Mouse (Mus musculus) CH12.LX (cell line): Measurements from ENCODE around the gene Ugt1a10.
"Not testable (repeated sequence)": the region's sequence is repeated elsewhere in the genome, so short reads cannot be mapped to it uniquely, and the experiment has no call there.

Experiments
- CHD2 ChIP-seq: IDR thresholded peaks from 2 replicates; pipeline ENCODE4 v1.6.1; 2011; ENCODE audit warnings: low read length, improper control_type of control experiment
- CTCF ChIP-seq, 2 experiments: IDR thresholded peaks in 1 of 2; conservative IDR thresholded peaks in 1 of 2; 2 replicates each; pipeline ENCODE4 v1.5.1; 2011 to 2012; ENCODE audit warnings: low read depth in 2 of 2, low read length in 2 of 2, improper control_type of control experiment in 1 of 2, inconsistent platforms in 1 of 2, mild to moderate bottlenecking in 1 of 2, moderate library complexity in 1 of 2
- EP300 ChIP-seq: IDR thresholded peaks from 2 replicates; pipeline ENCODE4 v1.6.1; 2011; ENCODE audit warnings: low read length, improper control_type of control experiment
- IRF4 ChIP-seq: IDR thresholded peaks from 2 replicates; pipeline ENCODE4 v1.6.1; 2014; ENCODE audit warnings: low read depth, mild to moderate bottlenecking, inconsistent platforms, low read length, improper control_type of control experiment
- MEF2A ChIP-seq: IDR thresholded peaks from 2 replicates; pipeline ENCODE4 v1.6.1; 2014; ENCODE audit warnings: low read depth, mild to moderate bottlenecking, inconsistent platforms, low read length, improper control_type of control experiment, borderline replicate concordance
- NELFE ChIP-seq: IDR thresholded peaks from 2 replicates; pipeline ENCODE4 v1.6.1; 2011; ENCODE audit warnings: low read depth, low read length, improper control_type of control experiment
- NRF1 ChIP-seq: IDR thresholded peaks from 2 replicates; pipeline ENCODE4 v1.6.1; 2014; ENCODE audit warnings: low read depth, mild to moderate bottlenecking, inconsistent platforms, low read length, improper control_type of control experiment, moderate library complexity
- POLR2A ChIP-seq: IDR thresholded peaks from 2 replicates; pipeline ENCODE4 v1.6.1; 2011; ENCODE audit warnings: low read depth, mild to moderate bottlenecking, improper control_type of control experiment, low read length
- RAD21 ChIP-seq: IDR thresholded peaks from 2 replicates; pipeline ENCODE4 v1.6.1; 2011; ENCODE audit warnings: low read depth, mild to moderate bottlenecking, low read length, improper control_type of control experiment, moderate library complexity
- SMC3 ChIP-seq: IDR thresholded peaks from 2 replicates; pipeline ENCODE4 v1.6.1; 2011; ENCODE audit warnings: low read depth, low read length, improper control_type of control experiment
- USF1 ChIP-seq: IDR thresholded peaks from 2 replicates; pipeline ENCODE4 v1.6.1; 2014; ENCODE audit warnings: low read depth, mild to moderate bottlenecking, inconsistent platforms, low read length, improper control_type of control experiment

DNA sequence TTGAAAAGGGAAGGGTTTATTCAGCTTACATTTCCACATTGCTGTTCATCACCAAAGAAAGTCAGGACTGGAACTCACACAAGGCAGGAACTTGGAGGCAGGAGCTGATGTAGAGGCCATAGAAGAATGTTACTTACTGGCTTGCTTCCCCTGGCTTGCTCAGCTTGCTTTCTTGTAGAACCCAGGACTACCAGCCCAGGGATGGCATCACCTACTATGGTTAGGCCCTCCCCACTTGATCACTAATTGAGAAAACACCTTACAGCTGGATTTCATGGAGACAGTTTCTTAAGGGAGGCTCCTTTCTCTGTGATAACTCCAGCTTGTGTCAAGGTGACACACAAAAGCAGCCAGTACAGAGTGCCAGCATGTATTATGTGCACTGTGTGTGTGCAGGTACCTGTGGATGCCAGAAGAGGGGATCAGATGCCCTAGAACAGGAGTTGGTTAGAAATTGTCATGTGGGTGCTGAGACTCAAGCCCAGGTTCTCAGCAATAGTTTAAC is 167.9 kb downstream of the Ugt1a10 start:
- TF ChIP-seq POLR2A; USF1; SMC3; CTCF (conservative IDR thresholded peaks at IDR 0.05 in 1 of 2, IDR thresholded peaks at IDR 0.05 in 1 of 2; ENCODE audit: low read depth in 2 of 2, low read length in 2 of 2); NELFE; MEF2A; RAD21; IRF4; NRF1; EP300; CHD2: not testable (repeated sequence)
